Mouse (Mus musculus): ENCODE data around the gene Tmem184b.

The Tmem184b gene

GRCm38 (mm10) chr15:79368313-79368811, 35.0 kb downstream of the Tmem184b start:
- in situ Hi-C loops (cut with MboI): no loop called here

- in situ Hi-C loops (cut with MboI): no loop called here
Measured at GRCm38 (mm10) chr15:79366402-79366801, 37.0 kb downstream of the Tmem184b start.

- in situ Hi-C loops (cut with MboI): no loop called here
Measured at GRCm38 (mm10) chr15:79365068-79365467, 38.3 kb downstream of the Tmem184b start.

GRCm38 (mm10) chr15:79364120-79364519, 39.2 kb downstream of the Tmem184b start:
- in situ Hi-C loops (cut with MboI): no loop called here

- in situ Hi-C loops (cut with MboI): no loop called here
Measured at GRCm38 (mm10) chr15:79361023-79361422, 42.3 kb downstream of the Tmem184b start.

GRCm38 (mm10) chr15:79360371-79360770, 43.0 kb downstream of the Tmem184b start:
- in situ Hi-C loops (cut with MboI): no loop called here

- in situ Hi-C loops (cut with MboI): no loop called here
Measured at GRCm38 (mm10) chr15:79359954-79360353, 43.4 kb downstream of the Tmem184b start.

- in situ Hi-C loops (cut with MboI): no loop called here
Measured at GRCm38 (mm10) chr15:79357974-79358690, 45.2 kb downstream of the Tmem184b start.

GRCm38 (mm10) chr15:79357036-79357911, 46.1 kb downstream of the Tmem184b start:
- in situ Hi-C loops (cut with MboI): no loop called here

- in situ Hi-C loops (cut with MboI): no loop called here
Measured at GRCm38 (mm10) chr15:79356481-79356880, 46.9 kb downstream of the Tmem184b start.

- in situ Hi-C loops (cut with MboI): no loop called here
Measured at GRCm38 (mm10) chr15:79354619-79355018, 48.8 kb downstream of the Tmem184b start.

- in situ Hi-C loops (cut with MboI): no loop called here
Measured at GRCm38 (mm10) chr15:79353690-79354305, 49.6 kb downstream of the Tmem184b start.

- in situ Hi-C loops (cut with MboI): no loop called here
Measured at GRCm38 (mm10) chr15:79352479-79352878, 50.9 kb downstream of the Tmem184b start.

GRCm38 (mm10) chr15:79351331-79351767, 52.0 kb downstream of the Tmem184b start:
- in situ Hi-C loops (cut with MboI): no loop called here

GRCm38 (mm10) chr15:79350866-79351265, 52.5 kb downstream of the Tmem184b start:
- in situ Hi-C loops (cut with MboI): no loop called here

- in situ Hi-C loops (cut with MboI): no loop called here
Measured at GRCm38 (mm10) chr15:79348651-79349050, 54.7 kb downstream of the Tmem184b start.

GRCm38 (mm10) chr15:79347845-79348506, 55.4 kb downstream of the Tmem184b start:
- in situ Hi-C loops (cut with MboI): no loop called here

GRCm38 (mm10) chr15:79347165-79347844, 56.1 kb downstream of the Tmem184b start:
- in situ Hi-C loops (cut with MboI): no loop called here

- in situ Hi-C loops (cut with MboI): no loop called here
Measured at GRCm38 (mm10) chr15:79346051-79346793, 57.1 kb downstream of the Tmem184b start, which contains the start of gene Maff. Gene Maff (plus strand): TSS chr15:79346621.

GRCm38 (mm10) chr15:79344627-79345026, 58.7 kb downstream of the Tmem184b start:
- in situ Hi-C loops (cut with MboI): no loop called here
